Mouse (Mus musculus): ENCODE results near the gene Lpcat2.

DNA sequence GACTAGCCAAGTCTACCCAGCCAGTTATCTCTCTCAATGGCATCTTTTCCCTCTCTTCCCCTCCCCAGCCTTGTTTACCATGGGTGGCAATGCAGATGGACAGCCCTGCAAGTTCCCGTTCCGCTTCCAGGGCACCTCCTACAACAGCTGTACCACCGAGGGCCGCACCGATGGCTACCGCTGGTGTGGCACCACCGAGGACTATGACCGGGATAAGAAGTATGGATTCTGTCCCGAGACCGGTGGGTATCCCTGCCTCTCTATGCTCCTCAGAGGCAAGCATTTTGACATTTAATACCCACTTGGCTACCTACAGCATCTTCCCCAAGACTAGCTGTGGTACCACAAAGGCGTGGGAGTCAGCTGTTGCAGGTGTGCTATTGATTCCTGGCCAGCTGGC is 19.2 kb upstream of the Lpcat2 start:
- TF ChIP-seq CTCF (IDR thresholded peaks at IDR 0.05; ENCODE audit: borderline replicate concordance, extremely low read depth, insufficient read depth, insufficient read length) (no peak), POLR2A (IDR thresholded peaks at IDR 0.05; ENCODE audit: borderline replicate concordance, extremely low read depth, insufficient read depth, insufficient read length, poor library complexity, severe bottlenecking) (no peak)
